Mouse (Mus musculus) pancreas, adult 10 weeks (tissue): ENCODE measurements around the gene Luc7l3. TPM values are rescaled to one million over a fixed set of nuclear protein-coding genes. Genes with fewer than 3 reads are reported as not detected.

Experiments
- polyA plus RNA-seq: library from polyadenylated mRNA; stranded (reverse); fragments of 350-450 nt; fragmentation: Illumina TruSeq; extraction: RNeasy Lipid Tissue Mini Kit (QIAGEN cat#74804); gene quantifications from one replicate; pipeline ENCODE4 v1.2.3, GENCODE M21; 2015; ENCODE audit warnings: low read depth, low replicate concordance; ENCODE audit not compliant: insufficient read depth

Luc7l3 gene
- 30.5 TPM for polyA plus RNA-seq

GRCm38 (mm10) chr11:94321931-94322400, at the start of gene Luc7l3:
Luc7l3 (minus strand) TSS chr11:94321988.

GRCm38 (mm10) chr11:94327693-94328643, 6.2 kb upstream of the Luc7l3 start, which contains the start of gene Ankrd40:
Ankrd40 (plus strand) TSS chr11:94328001.

GRCm38 (mm10) chr11:94281199-94282181, 40.3 kb downstream of the Luc7l3 start, which contains the start of gene Gm21885:
Gm21885 (plus strand) TSS chr11:94281873.

GRCm38 (mm10) chr11:94245955-94246788, 75.6 kb downstream of the Luc7l3 start, which contains the start of gene Wfikkn2:
Wfikkn2 (minus strand) TSS chr11:94246005.

Other genes with a start within 250 kb of the Luc7l3 start
- 22.2 TPM for gene Tob1, start 110.5 kb downstream of the Luc7l3 start, polyA plus RNA-seq
- 0.52 TPM for gene Wfikkn2, start 76.0 kb downstream of the Luc7l3 start, polyA plus RNA-seq
- not detected for gene Gm21885, start 40.1 kb downstream of the Luc7l3 start, polyA plus RNA-seq
- 15.8 TPM for gene Ankrd40, start 6.0 kb upstream of the Luc7l3 start, polyA plus RNA-seq
- gene Abcc3, start 71.0 kb upstream of the Luc7l3 start, polyA plus RNA-seq = 1.4 TPM
- gene Cacna1g, start 152.2 kb upstream of the Luc7l3 start, polyA plus RNA-seq = 6.2 TPM
- not detected for gene Spata20, start 164.2 kb upstream of the Luc7l3 start, polyA plus RNA-seq
- 3.0 TPM for gene Epn3, start 178.0 kb upstream of the Luc7l3 start, polyA plus RNA-seq
- 2.4 TPM for gene Mycbpap, start 199.8 kb upstream of the Luc7l3 start, polyA plus RNA-seq
- gene Rsad1, start 227.3 kb upstream of the Luc7l3 start, polyA plus RNA-seq = 1.8 TPM
- gene Chad, start 243.1 kb upstream of the Luc7l3 start, polyA plus RNA-seq = not detected